Mouse (Mus musculus): ENCODE data around the gene Ush1g. TPM values are rescaled to one million over a fixed set of nuclear protein-coding genes. Genes with fewer than 3 reads are reported as not detected.

Ush1g gene
- total RNA-seq, 2 experiments from 2014 or later, result 0.09 to 0.16 TPM

GRCm38 (mm10) chr11:115289885-115290284, 32.0 kb downstream of the Ush1g start:
- no peak for DNase-seq

- DNase-seq, result no peak
Observed at GRCm38 (mm10) chr11:115288305-115288704, 33.5 kb downstream of the Ush1g start.

- no peak for DNase-seq
Observed at GRCm38 (mm10) chr11:115287386-115287785, 34.5 kb downstream of the Ush1g start.

- no peak for DNase-seq
Observed at GRCm38 (mm10) chr11:115286201-115286993, 35.4 kb downstream of the Ush1g start.

- no peak for DNase-seq
Observed at GRCm38 (mm10) chr11:115285282-115285681, 36.6 kb downstream of the Ush1g start.

- no peak for DNase-seq
Observed at GRCm38 (mm10) chr11:115283891-115284620, 37.8 kb downstream of the Ush1g start.

- DNase-seq, result no peak
Observed at GRCm38 (mm10) chr11:115283486-115283765, 38.4 kb downstream of the Ush1g start.

GRCm38 (mm10) chr11:115282723-115283485, 38.9 kb downstream of the Ush1g start:
- no peak for DNase-seq

GRCm38 (mm10) chr11:115282295-115282694, 39.5 kb downstream of the Ush1g start:
- no peak for DNase-seq

- no peak for DNase-seq
Observed at GRCm38 (mm10) chr11:115279726-115280125, 42.1 kb downstream of the Ush1g start.

GRCm38 (mm10) chr11:115278176-115278575, 43.7 kb downstream of the Ush1g start:
- no peak for DNase-seq

GRCm38 (mm10) chr11:115277604-115277975, 44.3 kb downstream of the Ush1g start:
- DNase-seq, result no peak

GRCm38 (mm10) chr11:115276780-115277603, 44.8 kb downstream of the Ush1g start, which contains the start of gene Fdxr:
Fdxr (minus strand) TSS chr11:115277050.
- DNase-seq, result peak; percentile 97

GRCm38 (mm10) chr11:115275954-115276353, 45.9 kb downstream of the Ush1g start:
- DNase-seq, result no peak

- no peak for DNase-seq
Observed at GRCm38 (mm10) chr11:115275509-115275908, 46.3 kb downstream of the Ush1g start.

GRCm38 (mm10) chr11:115274771-115275170, 47.1 kb downstream of the Ush1g start:
- no peak for DNase-seq

GRCm38 (mm10) chr11:115274178-115274577, 47.7 kb downstream of the Ush1g start:
- no peak for DNase-seq

- DNase-seq, result no peak
Observed at GRCm38 (mm10) chr11:115273735-115274134, 48.1 kb downstream of the Ush1g start.

GRCm38 (mm10) chr11:115272894-115273498, 48.8 kb downstream of the Ush1g start:
- DNase-seq, result no peak

GRCm38 (mm10) chr11:115271481-115271880, 50.4 kb downstream of the Ush1g start:
- no peak for DNase-seq

GRCm38 (mm10) chr11:115271052-115271451, 50.8 kb downstream of the Ush1g start:
- no peak for DNase-seq
